Mouse (Mus musculus) adrenal gland (tissue): ENCODE results near the gene Mapk8.
"Not testable (repeated sequence)": the region's sequence is repeated elsewhere in the genome, so short reads cannot be mapped to it uniquely, and the experiment has no call there.

Source experiments
- intact Hi-C: fragments of 180-260 bp; cut with DNase I; formaldehyde crosslinking; loops from one replicate; pipeline ENCODE4 v1.15.1; 2025
- long read RNA-seq, 2 experiments: library from polyadenylated mRNA; unstranded; transcript quantifications; one replicate each; pipeline ENCODE4 v2.0.0; 2020; ENCODE audit warnings: borderline replicate concordance in 1 of 2; ENCODE audit not compliant: insufficient replicate concordance in 1 of 2

The Mapk8 gene
- long read RNA-seq, experiment 1, partial matches to known transcripts, result 0 of 5 reads
- long read RNA-seq, experiment 1, other reads (novel, unspliced or antisense), result 2 of 5 reads
- long read RNA-seq, experiment 2, partial matches to known transcripts, result 1 of 4 reads
- long read RNA-seq, experiment 2, other reads (novel, unspliced or antisense), result 1 of 4 reads

GRCm38 (mm10) chr14:33447027-33447569 is at the start of gene Mapk8:
Mapk8 (minus strand) TSS chr14:33447158.
- intact Hi-C loops, result no loop called here

GRCm38 (mm10) chr14:33495226-33495625 is 48.3 kb upstream of the Mapk8 start:
- intact Hi-C loops, result no loop called here

GRCm38 (mm10) chr14:33487805-33488550 is 41.0 kb upstream of the Mapk8 start:
- intact Hi-C loops, result no loop called here

- intact Hi-C loops, result no loop called here
Observed at GRCm38 (mm10) chr14:33481991-33482390, 35.0 kb upstream of the Mapk8 start.

GRCm38 (mm10) chr14:33476094-33476760 is 29.3 kb upstream of the Mapk8 start:
- intact Hi-C loops, result no loop called here

GRCm38 (mm10) chr14:33474461-33474860 is 27.5 kb upstream of the Mapk8 start:
- intact Hi-C loops, result no loop called here

GRCm38 (mm10) chr14:33471331-33471730 is 24.4 kb upstream of the Mapk8 start, which contains the start of gene Frmpd2:
Frmpd2 (plus strand) TSS chr14:33471696.
- intact Hi-C loops, result no loop called here

GRCm38 (mm10) chr14:33467766-33468165 is 20.8 kb upstream of the Mapk8 start:
- intact Hi-C loops, result no loop called here

GRCm38 (mm10) chr14:33463658-33464057 is 16.7 kb upstream of the Mapk8 start:
- intact Hi-C loops, result no loop called here

- intact Hi-C loops, result no loop called here
Observed at GRCm38 (mm10) chr14:33450331-33450730, 3.4 kb upstream of the Mapk8 start.

GRCm38 (mm10) chr14:33449296-33449840 is 2.4 kb upstream of the Mapk8 start:
- intact Hi-C loops, result no loop called here

- intact Hi-C loops, result no loop called here
Observed at GRCm38 (mm10) chr14:33448276-33448675, 1.3 kb upstream of the Mapk8 start.

GRCm38 (mm10) chr14:33446561-33447023 is 366 bp downstream of the Mapk8 start:
- intact Hi-C loops, result no loop called here

- intact Hi-C loops, result no loop called here
Observed at GRCm38 (mm10) chr14:33445962-33446361, 996 bp downstream of the Mapk8 start.

GRCm38 (mm10) chr14:33443780-33444179 is 3.2 kb downstream of the Mapk8 start:
- intact Hi-C loops, result no loop called here

GRCm38 (mm10) chr14:33432485-33432884 is 14.5 kb downstream of the Mapk8 start:
- intact Hi-C loops, result not testable (repeated sequence)

GRCm38 (mm10) chr14:33424124-33424523 is 22.8 kb downstream of the Mapk8 start:
- intact Hi-C loops, result no loop called here

- intact Hi-C loops, result no loop called here
Observed at GRCm38 (mm10) chr14:33423003-33423402, 24.0 kb downstream of the Mapk8 start.

GRCm38 (mm10) chr14:33418311-33418909 is 28.5 kb downstream of the Mapk8 start:
- intact Hi-C loops, result no loop called here

- intact Hi-C loops, result no loop called here
Observed at GRCm38 (mm10) chr14:33415746-33416145, 31.2 kb downstream of the Mapk8 start.

- intact Hi-C loops, result no loop called here
Observed at GRCm38 (mm10) chr14:33402331-33402730, 44.6 kb downstream of the Mapk8 start.
